Mouse (Mus musculus): ENCODE measurements around the gene Rpl9-ps1. TPM values are rescaled to one million over a fixed set of nuclear protein-coding genes. Genes with fewer than 3 reads are reported as not detected.

The Rpl9-ps1 gene
- not detected for polyA plus RNA-seq (2014; fragmentation: Illumina TruSeq; extraction: RNeasy Lipid Tissue Mini Kit (QIAGEN cat#74804); ENCODE audit: low read depth, low replicate concordance)

DNA sequence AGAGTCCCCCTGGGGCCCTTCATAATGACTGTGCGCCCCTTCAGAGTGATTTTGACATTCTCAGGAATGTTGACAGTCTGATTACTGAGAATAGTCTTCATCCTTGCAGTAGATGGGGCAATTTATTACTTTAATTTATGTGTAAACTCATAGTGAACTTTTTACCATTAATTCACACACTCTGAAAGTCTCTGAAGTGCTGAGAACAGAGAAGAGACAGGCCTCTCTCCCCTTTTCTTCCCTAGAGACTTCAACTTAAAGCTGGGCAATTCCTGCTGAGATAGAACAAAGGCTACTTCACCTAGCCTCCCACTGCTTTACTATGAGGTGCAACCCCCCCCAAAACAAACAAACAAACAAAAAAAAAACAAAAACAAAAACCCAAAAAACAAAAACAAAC, at the start of gene Rpl9-ps1:
TSS of gene Rpl9-ps1 (minus strand) at position 101 of the 400 bp plus-strand sequence.

DNA sequence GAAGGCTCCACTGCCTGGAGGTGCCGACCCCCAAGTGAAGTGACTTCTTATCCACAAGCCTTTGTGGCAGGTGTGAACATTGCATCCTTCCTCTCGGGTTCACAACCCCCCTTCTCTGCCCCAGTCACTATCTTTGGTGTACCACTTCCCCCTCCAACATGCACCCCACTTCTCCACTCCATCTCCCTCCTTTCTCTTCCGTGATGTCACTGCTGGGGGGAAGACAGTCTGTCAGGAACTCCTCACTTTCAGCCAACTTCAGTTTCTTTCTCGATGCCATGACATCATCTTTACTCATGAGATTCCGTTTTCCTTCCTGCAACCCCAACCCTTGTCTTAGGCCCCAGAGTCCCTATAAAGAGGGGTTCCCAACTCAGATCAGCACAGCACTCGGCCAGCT, 16.8 kb upstream of the Rpl9-ps1 start, which contains the start of gene Ccl4:
TSS of gene Ccl4 (plus strand) at position 381 of the 400 bp plus-strand sequence.

DNA sequence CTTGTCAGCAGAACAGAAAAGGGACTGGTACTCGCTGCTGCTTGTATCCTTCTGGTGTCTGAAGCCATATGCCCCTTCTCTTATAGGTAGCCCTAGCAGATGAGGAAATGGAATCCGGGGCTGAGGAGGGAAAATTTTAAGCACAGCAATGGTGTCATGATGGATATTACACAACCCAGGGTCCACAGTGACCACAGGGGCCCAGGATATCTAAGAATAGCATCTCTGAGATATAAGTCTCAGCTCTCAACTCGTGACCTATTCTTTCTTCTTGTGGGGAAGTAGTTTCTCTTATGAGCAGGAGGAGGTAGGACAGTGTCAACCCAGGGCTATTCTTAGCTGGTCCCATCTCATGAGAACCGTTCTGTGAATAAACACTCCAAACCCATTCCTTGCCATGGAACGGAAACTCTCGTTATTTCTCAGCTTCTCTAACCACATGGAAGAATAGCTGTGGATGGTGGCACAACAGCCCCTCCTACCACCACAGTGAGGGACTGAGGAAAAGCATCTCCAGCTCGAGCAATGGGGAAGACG, 4.0 kb upstream of the Rpl9-ps1 start, which contains the start of gene Ccl3:
TSS of gene Ccl3 (minus strand) at position 51 of the 537 bp plus-strand sequence.

Other genes starting within 250 kb of the Rpl9-ps1 start
- 0.08 TPM for gene Rasl10b, start 236.5 kb downstream of the Rpl9-ps1 start, polyA plus RNA-seq (2014; fragmentation: Illumina TruSeq; extraction: RNeasy Lipid Tissue Mini Kit (QIAGEN cat#74804); ENCODE audit: low read depth, low replicate concordance)
- not detected for gene Gas2l2, start 216.2 kb downstream of the Rpl9-ps1 start, polyA plus RNA-seq (2014; fragmentation: Illumina TruSeq; extraction: RNeasy Lipid Tissue Mini Kit (QIAGEN cat#74804); ENCODE audit: low read depth, low replicate concordance)
- 3.0 TPM for gene 1700020L24Rik, start 207.9 kb downstream of the Rpl9-ps1 start, polyA plus RNA-seq (2014; fragmentation: Illumina TruSeq; extraction: RNeasy Lipid Tissue Mini Kit (QIAGEN cat#74804); ENCODE audit: low read depth, low replicate concordance)
- gene Mmp28, start 182.6 kb downstream of the Rpl9-ps1 start, polyA plus RNA-seq (2014; fragmentation: Illumina TruSeq; extraction: RNeasy Lipid Tissue Mini Kit (QIAGEN cat#74804); ENCODE audit: low read depth, low replicate concordance): 0.18 TPM
- gene Taf15, start 172.5 kb downstream of the Rpl9-ps1 start, polyA plus RNA-seq (2014; fragmentation: Illumina TruSeq; extraction: RNeasy Lipid Tissue Mini Kit (QIAGEN cat#74804); ENCODE audit: low read depth, low replicate concordance): 156 TPM
- gene Heatr9, start 123.4 kb downstream of the Rpl9-ps1 start, polyA plus RNA-seq (2014; fragmentation: Illumina TruSeq; extraction: RNeasy Lipid Tissue Mini Kit (QIAGEN cat#74804); ENCODE audit: low read depth, low replicate concordance): 30.0 TPM
- 0.52 TPM for gene Ccl5, start 115.1 kb downstream of the Rpl9-ps1 start, polyA plus RNA-seq (2014; fragmentation: Illumina TruSeq; extraction: RNeasy Lipid Tissue Mini Kit (QIAGEN cat#74804); ENCODE audit: low read depth, low replicate concordance)
- gene Ccl9, start 67.0 kb downstream of the Rpl9-ps1 start, polyA plus RNA-seq (2014; fragmentation: Illumina TruSeq; extraction: RNeasy Lipid Tissue Mini Kit (QIAGEN cat#74804); ENCODE audit: low read depth, low replicate concordance): 0.24 TPM
- gene Ccl6, start 52.5 kb downstream of the Rpl9-ps1 start, polyA plus RNA-seq (2014; fragmentation: Illumina TruSeq; extraction: RNeasy Lipid Tissue Mini Kit (QIAGEN cat#74804); ENCODE audit: low read depth, low replicate concordance): 0.76 TPM
- gene Ccl3, start 3.7 kb upstream of the Rpl9-ps1 start, polyA plus RNA-seq (2014; fragmentation: Illumina TruSeq; extraction: RNeasy Lipid Tissue Mini Kit (QIAGEN cat#74804); ENCODE audit: low read depth, low replicate concordance): not detected
- gene Ccl4, start 17.0 kb upstream of the Rpl9-ps1 start, polyA plus RNA-seq (2014; fragmentation: Illumina TruSeq; extraction: RNeasy Lipid Tissue Mini Kit (QIAGEN cat#74804); ENCODE audit: low read depth, low replicate concordance): not detected
- gene Wfdc17, start 58.4 kb upstream of the Rpl9-ps1 start, polyA plus RNA-seq (2014; fragmentation: Illumina TruSeq; extraction: RNeasy Lipid Tissue Mini Kit (QIAGEN cat#74804); ENCODE audit: low read depth, low replicate concordance): 9.5 TPM
- gene Wfdc18, start 63.4 kb upstream of the Rpl9-ps1 start, polyA plus RNA-seq (2014; fragmentation: Illumina TruSeq; extraction: RNeasy Lipid Tissue Mini Kit (QIAGEN cat#74804); ENCODE audit: low read depth, low replicate concordance): 0.62 TPM
- gene Wfdc21, start 101.3 kb upstream of the Rpl9-ps1 start, polyA plus RNA-seq (2014; fragmentation: Illumina TruSeq; extraction: RNeasy Lipid Tissue Mini Kit (QIAGEN cat#74804); ENCODE audit: low read depth, low replicate concordance): not detected
- gene Heatr6, start 108.1 kb upstream of the Rpl9-ps1 start, polyA plus RNA-seq (2014; fragmentation: Illumina TruSeq; extraction: RNeasy Lipid Tissue Mini Kit (QIAGEN cat#74804); ENCODE audit: low read depth, low replicate concordance): 2.6 TPM
- gene Hnf1b, start 204.4 kb upstream of the Rpl9-ps1 start, polyA plus RNA-seq (2014; fragmentation: Illumina TruSeq; extraction: RNeasy Lipid Tissue Mini Kit (QIAGEN cat#74804); ENCODE audit: low read depth, low replicate concordance): 7.5 TPM

Measured in testis, adult 10 weeks (tissue).